Mouse (Mus musculus) kidney, adult 8-10 months (tissue): Measurements from ENCODE around the gene Fam92a.
"Not testable (repeated sequence)": the region's sequence is repeated elsewhere in the genome, so short reads cannot be mapped to it uniquely, and the experiment has no call there.

ENCODE experiments used
- DNase-seq, 2 experiments: peaks; one replicate each; pipeline ENCODE4 v3.0.0; 2022

Fam92a gene

GRCm38 (mm10) chr4:12171318-12172091 is at the start of gene Fam92a:
Fam92a (minus strand) TSS chr4:12172015.
- DNase-seq: peak; percentile 50 to 61

GRCm38 (mm10) chr4:12178992-12179391 is 7.2 kb upstream of the Fam92a start:
- no peak for DNase-seq

- no peak for DNase-seq
Measured at GRCm38 (mm10) chr4:12170986-12171317, 863 bp downstream of the Fam92a start.

GRCm38 (mm10) chr4:12147660-12148059 is 24.2 kb downstream of the Fam92a start:
- DNase-seq: no peak

- DNase-seq: not testable (repeated sequence)
Measured at GRCm38 (mm10) chr4:12141516-12141915, 30.3 kb downstream of the Fam92a start.

GRCm38 (mm10) chr4:12140592-12141062 is 31.2 kb downstream of the Fam92a start:
- peak in 1 of 2 experiments; percentile 13 for DNase-seq

GRCm38 (mm10) chr4:12140141-12140567 is 31.7 kb downstream of the Fam92a start, which contains the start of gene Rbm12b1:
Rbm12b1 (plus strand) TSS chr4:12140264.
- DNase-seq: peak; percentile 67 to 69
